Mouse (Mus musculus) heart, postnatal 36 days (tissue): Measurements from ENCODE around the gene Atp5s. TPM values are rescaled to one million over a fixed set of nuclear protein-coding genes. Genes with fewer than 3 reads are reported as not detected.
A peak's percentile ranks its signal among the peaks of the same experiment; 100 is the strongest.

Experiments used
- DNase-seq, 2 experiments: peaks; one replicate each; pipeline ENCODE4 v3.0.0; 2021 to 2022
- intact Hi-C: fragments of 180-260 bp; cut with DNase I; formaldehyde crosslinking; loops from one replicate; pipeline ENCODE4 v1.15.1; 2025
- microRNA-seq, 2 experiments: library from miRNA; unstranded; fragments of <30 nt; microRNA quantifications; one replicate each; pipeline ENCODE4 v1.2.0; 2021; ENCODE audit warnings: borderline number of aligned reads in 2 of 2
- total RNA-seq, 2 experiments: library from RNA; stranded (reverse); gene quantifications; 2 replicates each; pipeline ENCODE4 v1.2.3; 2021

Gene Atp5s
- total RNA-seq, 2 experiments from 2014 or later, result 30.3 to 31.9 TPM

- DNase-seq, result no peak
- intact Hi-C loops, result no loop called here
These were observed 42.9 kb downstream of the Atp5s start for GRCm38 (mm10) chr12:69767476-69768258.

- intact Hi-C loops, result no loop called here
- no peak for DNase-seq
These were observed 44.1 kb downstream of the Atp5s start for GRCm38 (mm10) chr12:69768841-69769240.

GRCm38 (mm10) chr12:69776607-69777340 is 52.0 kb downstream of the Atp5s start:
- no peak for DNase-seq
- intact Hi-C loops, result no loop called here

GRCm38 (mm10) chr12:69777341-69777730 is 52.6 kb downstream of the Atp5s start:
- intact Hi-C loops, result no loop called here
- DNase-seq, result no peak

GRCm38 (mm10) chr12:69777957-69778356 is 53.2 kb downstream of the Atp5s start:
- no peak for DNase-seq
- intact Hi-C loops, result no loop called here

GRCm38 (mm10) chr12:69781480-69781879 is 56.7 kb downstream of the Atp5s start:
- DNase-seq, result no peak
- intact Hi-C loops, result no loop called here

GRCm38 (mm10) chr12:69781935-69782650 is 57.3 kb downstream of the Atp5s start:
- intact Hi-C loops, result no loop called here
- no peak for DNase-seq

GRCm38 (mm10) chr12:69783247-69784025 is 58.7 kb downstream of the Atp5s start:
- DNase-seq, result no peak
- intact Hi-C loops, result no loop called here

- DNase-seq, result no peak
- intact Hi-C loops, result no loop called here
These were observed 60.7 kb downstream of the Atp5s start for GRCm38 (mm10) chr12:69785471-69785870.

- DNase-seq, result no peak
- intact Hi-C loops, result no loop called here
These were observed 63.6 kb downstream of the Atp5s start for GRCm38 (mm10) chr12:69788380-69788779.

- no peak for DNase-seq
- intact Hi-C loops, result no loop called here
These were observed 65.2 kb downstream of the Atp5s start for GRCm38 (mm10) chr12:69789766-69790529.

- intact Hi-C loops, result no loop called here
- DNase-seq, result peak; percentile 55 to 59
These were observed 66.1 kb downstream of the Atp5s start, which contains the start of gene Cdkl1 for GRCm38 (mm10) chr12:69790530-69791505. Cdkl1 (minus strand) TSS chr12:69791267.

Small RNA genes lying within 50 kb of the gene (microRNA-seq; reads per million reads assigned to microRNA genes)
- gene Mir681, result 0 reads per million in 2 experiments

Other genes with a start within 250 kb of the Atp5s start
- gene Vcpkmt, start 141.9 kb upstream of the Atp5s start, total RNA-seq, result 1 to 10 TPM; 2.7 to 4.9 TPM
- 10 to 100 TPM; 35.5 to 36.2 TPM for gene Sos2, start 43.1 kb upstream of the Atp5s start, total RNA-seq
- 10 to 100 TPM; 47.4 to 53.7 TPM for gene L2hgdh, start 77 bp upstream of the Atp5s start, total RNA-seq
- 10 to 100 TPM in 1 of 2 experiments, 1 to 10 TPM in 1; 6.3 to 13.9 TPM for gene Cdkl1, start 66.3 kb downstream of the Atp5s start, total RNA-seq
- gene Atl1, start 167.7 kb downstream of the Atp5s start, total RNA-seq, result 1 to 10 TPM; 4.3 to 4.7 TPM
- 10 to 100 TPM; 22.4 to 24.3 TPM for gene Map4k5, start 168.2 kb downstream of the Atp5s start, total RNA-seq